Mouse (Mus musculus): ENCODE measurements around the gene Irgc1. TPM values are rescaled to one million over a fixed set of nuclear protein-coding genes. Genes with fewer than 3 reads are reported as not detected.

Gene Irgc1
- polyA plus RNA-seq, 1 experiment from 2014 or later, result not detected

DNA sequence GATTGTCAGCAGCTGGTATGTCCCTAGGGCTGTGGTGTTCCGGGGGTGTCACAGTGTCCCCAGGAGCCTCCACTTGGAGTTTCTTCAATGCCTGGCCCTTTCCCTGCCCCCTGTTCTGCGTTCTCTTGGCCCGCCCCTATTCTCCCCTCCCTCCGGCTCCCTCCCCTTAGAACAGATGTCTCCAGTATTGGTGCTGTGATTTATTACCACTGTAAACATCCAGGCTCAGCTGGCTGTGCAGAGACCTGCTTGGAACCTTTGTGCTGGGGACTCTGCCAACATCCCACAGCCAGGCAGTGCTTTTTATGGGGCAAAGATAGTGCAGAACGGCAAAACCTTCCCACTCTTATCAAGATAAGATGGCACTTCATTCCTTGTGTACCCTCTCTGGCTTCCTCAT, 61.0 kb downstream of the Irgc1 start:
- H3K27ac ChIP-seq (ENCODE audit: low read length), result no peak overlapping the region
- no peak overlapping the region; the same call in 1 of the 2 replicates for H3K4me2 ChIP-seq (ENCODE audit: low read depth, low read length)
- H3K36me3 ChIP-seq (ENCODE audit: control insufficient read depth, insufficient read depth, low read length), result no peaks in the 10 kb centered on the region
- H3K4me1 ChIP-seq (replicated peaks; ENCODE audit: control insufficient read depth, insufficient read depth, low read length), result peaks cover 4% of the 10 kb centered on the region
- peak; percentile 70 for ATAC-seq (ENCODE audit: low read depth)
- H3K9me3 ChIP-seq (ENCODE audit: control insufficient read depth, low read length), result no peaks in the 10 kb centered on the region
- H3K27me3 ChIP-seq (ENCODE audit: control insufficient read depth, insufficient read depth, low read depth, low read length), result no peaks in the 10 kb centered on the region
- H3K4me3 ChIP-seq (ENCODE audit: low read length), result no peak overlapping the region
- WGBS, result 12% methylated on average over 5 of the region's 5 CpGs
- no peak overlapping the region for H3K9ac ChIP-seq (ENCODE audit: low read length)

DNA sequence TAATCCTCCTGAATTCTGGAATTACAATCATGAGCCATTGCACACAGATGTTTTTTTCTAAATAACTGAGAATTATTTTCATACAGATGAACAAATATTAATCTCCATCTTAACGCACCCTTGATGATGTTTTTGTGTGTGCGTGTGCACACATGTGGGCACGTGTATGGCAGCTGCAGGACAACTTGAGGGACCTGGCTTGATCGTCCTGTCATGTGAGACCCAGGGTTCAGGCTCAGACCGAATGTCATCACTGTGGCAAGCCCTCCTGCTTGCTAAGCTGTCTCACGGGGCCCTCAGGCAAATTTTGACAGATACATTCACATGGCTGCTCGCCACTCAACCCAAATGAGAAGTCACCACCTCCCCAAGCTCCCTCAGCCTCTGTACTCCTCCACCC, 61.6 kb downstream of the Irgc1 start:
- Histone ChIP-seq H3K4me1 (replicated peaks; ENCODE audit: control insufficient read depth, insufficient read depth, low read length) (peaks cover 4% of the 10 kb centered on the region), H3K4me2 (ENCODE audit: low read depth, low read length) (no peak overlapping the region), H3K36me3 (ENCODE audit: control insufficient read depth, insufficient read depth, low read length) (no peaks in the 10 kb centered on the region), H3K27me3 (ENCODE audit: control insufficient read depth, insufficient read depth, low read depth, low read length) (no peaks in the 10 kb centered on the region), H3K9me3 (ENCODE audit: control insufficient read depth, low read length) (no peaks in the 10 kb centered on the region), H3K9ac (ENCODE audit: low read length) (no peak overlapping the region), H3K27ac (ENCODE audit: low read length) (no peak overlapping the region), H3K4me3 (ENCODE audit: low read length) (no peak overlapping the region)
- no peak for ATAC-seq (ENCODE audit: low read depth)
- WGBS, result 53% methylated on average over 7 of the region's 7 CpGs

DNA sequence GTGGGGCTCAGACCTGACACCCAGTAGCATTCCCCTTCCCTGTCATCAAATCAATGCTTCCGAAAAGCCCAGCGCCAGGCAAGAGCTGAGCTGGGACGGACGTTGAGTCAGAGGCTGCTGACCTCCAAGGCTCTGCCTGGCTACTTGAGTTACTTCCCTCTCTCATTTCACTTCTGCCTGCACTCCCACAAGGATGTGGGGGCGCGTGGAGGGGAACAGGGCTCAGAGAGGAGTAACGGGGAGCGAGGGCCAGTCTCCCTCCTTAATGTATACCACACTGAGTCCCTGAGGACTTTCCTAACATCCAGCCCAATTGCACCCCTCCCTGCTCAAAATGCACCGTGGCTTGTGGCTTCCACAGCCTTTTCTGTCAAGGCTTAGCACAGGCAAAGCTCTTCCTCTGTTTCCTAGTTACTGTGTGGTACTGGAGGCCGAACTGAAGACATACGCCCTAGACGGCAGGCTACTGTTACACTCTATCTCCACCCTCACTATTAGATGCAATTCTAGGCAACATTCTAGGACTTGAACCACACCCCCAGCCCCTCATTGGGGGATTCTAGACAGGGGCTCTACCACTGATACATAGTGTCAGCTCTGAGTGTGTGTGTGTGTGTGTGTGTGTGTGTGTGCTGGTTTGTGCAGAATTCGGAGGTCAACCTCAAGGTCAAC, 62.4 kb downstream of the Irgc1 start:
- Histone ChIP-seq H3K4me3 (ENCODE audit: low read length) (no peak overlapping the region), H3K27me3 (ENCODE audit: control insufficient read depth, insufficient read depth, low read depth, low read length) (no peaks in the 10 kb centered on the region), H3K4me1 (replicated peaks; ENCODE audit: control insufficient read depth, insufficient read depth, low read length) (peaks cover 4% of the 10 kb centered on the region), H3K9me3 (ENCODE audit: control insufficient read depth, low read length) (no peaks in the 10 kb centered on the region), H3K36me3 (ENCODE audit: control insufficient read depth, insufficient read depth, low read length) (no peaks in the 10 kb centered on the region), H3K27ac (ENCODE audit: low read length) (no peak overlapping the region), H3K4me2 (ENCODE audit: low read depth, low read length) (no peak overlapping the region), H3K9ac (ENCODE audit: low read length) (no peak overlapping the region)
- WGBS, result 60% methylated on average over 13 of the region's 13 CpGs
- no peak for ATAC-seq (ENCODE audit: low read depth)

DNA sequence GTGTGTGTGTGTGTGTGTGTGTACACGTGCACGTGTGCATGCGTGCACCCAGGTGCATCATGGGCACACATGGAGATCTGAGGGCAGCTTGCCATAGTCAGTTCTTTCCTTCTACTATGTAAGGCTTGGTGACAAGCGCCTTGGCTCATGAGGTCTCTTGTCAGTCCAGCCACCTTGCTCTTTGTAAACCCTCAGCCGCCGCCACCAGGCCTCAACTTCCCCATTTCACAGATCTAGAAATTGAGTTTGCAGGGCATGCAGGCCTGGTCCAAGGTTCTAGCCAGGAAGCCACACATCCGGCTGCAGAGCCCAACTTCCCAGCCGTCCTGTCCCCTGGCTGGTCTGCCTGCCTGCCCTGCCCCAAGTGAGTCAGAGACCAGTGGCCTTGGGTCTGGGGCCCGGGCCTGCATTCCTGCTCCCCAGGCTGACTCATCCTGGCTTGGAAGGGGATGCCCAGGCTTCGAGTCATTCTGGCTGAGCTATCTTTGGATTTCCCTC, 65.0 kb downstream of the Irgc1 start:
- Histone ChIP-seq H3K9me3 (ENCODE audit: control insufficient read depth, low read length) (no peaks in the 10 kb centered on the region), H3K27me3 (ENCODE audit: control insufficient read depth, insufficient read depth, low read depth, low read length) (no peaks in the 10 kb centered on the region), H3K4me2 (ENCODE audit: low read depth, low read length) (no peak overlapping the region), H3K4me1 (replicated peaks; ENCODE audit: control insufficient read depth, insufficient read depth, low read length) (peaks cover 4% of the 10 kb centered on the region), H3K36me3 (ENCODE audit: control insufficient read depth, insufficient read depth, low read length) (no peaks in the 10 kb centered on the region), H3K4me3 (ENCODE audit: low read length) (no peak overlapping the region), H3K9ac (ENCODE audit: low read length) (no peak overlapping the region), H3K27ac (ENCODE audit: low read length) (no peak overlapping the region)
- no peak for ATAC-seq (ENCODE audit: low read depth)
- WGBS, result 69% methylated on average over 10 of the region's 10 CpGs

DNA sequence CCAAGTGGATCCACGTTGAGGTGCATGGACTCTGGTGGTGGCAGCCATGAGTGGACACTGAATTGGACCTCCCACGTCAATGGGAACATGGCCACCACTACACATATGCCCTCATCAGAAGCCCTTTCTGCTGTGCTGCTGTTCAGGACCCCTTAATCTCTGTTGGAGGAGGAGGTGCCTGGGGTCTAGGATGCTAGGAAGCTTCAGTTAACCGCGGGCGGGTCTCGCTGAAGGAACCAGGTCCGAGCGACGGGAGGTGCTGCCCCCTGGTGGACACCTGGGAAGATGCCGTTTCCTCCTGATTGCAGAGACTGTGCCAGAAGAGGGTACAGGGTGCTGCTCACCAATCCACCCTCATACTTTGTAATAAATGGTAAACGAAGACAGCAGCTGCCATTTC, 67.3 kb downstream of the Irgc1 start:
- Histone ChIP-seq H3K27ac (ENCODE audit: low read length) (no peak overlapping the region), H3K27me3 (ENCODE audit: control insufficient read depth, insufficient read depth, low read depth, low read length) (no peaks in the 10 kb centered on the region), H3K4me2 (ENCODE audit: low read depth, low read length) (no peak overlapping the region), H3K4me1 (replicated peaks; ENCODE audit: control insufficient read depth, insufficient read depth, low read length) (no peaks in the 10 kb centered on the region), H3K36me3 (ENCODE audit: control insufficient read depth, insufficient read depth, low read length) (no peaks in the 10 kb centered on the region), H3K9ac (ENCODE audit: low read length) (no peak overlapping the region), H3K9me3 (ENCODE audit: control insufficient read depth, low read length) (no peaks in the 10 kb centered on the region), H3K4me3 (ENCODE audit: low read length) (no peak overlapping the region)
- ATAC-seq (ENCODE audit: low read depth), result peak; percentile 36; the same call in 1 of the 2 replicates
- WGBS, result 6% methylated on average over 11 of the region's 11 CpGs

DNA sequence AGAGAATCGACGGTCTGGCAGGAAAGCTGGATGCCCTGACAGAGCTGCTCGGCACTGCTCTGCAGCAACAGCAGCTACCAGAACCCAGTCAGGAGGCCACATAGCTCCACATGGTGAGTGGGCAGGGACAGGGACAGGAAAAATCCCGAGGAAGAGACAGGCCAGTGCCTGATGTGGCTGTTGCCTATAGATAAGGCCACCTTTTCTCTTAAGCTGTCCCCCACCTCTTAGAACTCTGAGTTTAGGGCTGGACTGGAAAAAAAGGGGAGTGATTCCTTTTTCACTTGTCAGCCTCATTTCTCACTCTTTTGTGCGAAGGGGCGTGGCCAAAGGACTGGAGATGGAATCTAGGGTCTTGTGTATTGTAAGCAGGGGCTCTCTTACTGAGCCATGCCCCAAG, 68.0 kb downstream of the Irgc1 start:
- Histone ChIP-seq H3K4me2 (ENCODE audit: low read depth, low read length) (no peak overlapping the region), H3K9me3 (ENCODE audit: control insufficient read depth, low read length) (no peaks in the 10 kb centered on the region), H3K27ac (ENCODE audit: low read length) (no peak overlapping the region), H3K36me3 (ENCODE audit: control insufficient read depth, insufficient read depth, low read length) (no peaks in the 10 kb centered on the region), H3K27me3 (ENCODE audit: control insufficient read depth, insufficient read depth, low read depth, low read length) (no peaks in the 10 kb centered on the region), H3K9ac (ENCODE audit: low read length) (no peak overlapping the region), H3K4me1 (replicated peaks; ENCODE audit: control insufficient read depth, insufficient read depth, low read length) (no peaks in the 10 kb centered on the region), H3K4me3 (ENCODE audit: low read length) (no peak overlapping the region)
- no peak for ATAC-seq (ENCODE audit: low read depth)
- 48% methylated on average over 6 of the region's 6 CpGs for WGBS

DNA sequence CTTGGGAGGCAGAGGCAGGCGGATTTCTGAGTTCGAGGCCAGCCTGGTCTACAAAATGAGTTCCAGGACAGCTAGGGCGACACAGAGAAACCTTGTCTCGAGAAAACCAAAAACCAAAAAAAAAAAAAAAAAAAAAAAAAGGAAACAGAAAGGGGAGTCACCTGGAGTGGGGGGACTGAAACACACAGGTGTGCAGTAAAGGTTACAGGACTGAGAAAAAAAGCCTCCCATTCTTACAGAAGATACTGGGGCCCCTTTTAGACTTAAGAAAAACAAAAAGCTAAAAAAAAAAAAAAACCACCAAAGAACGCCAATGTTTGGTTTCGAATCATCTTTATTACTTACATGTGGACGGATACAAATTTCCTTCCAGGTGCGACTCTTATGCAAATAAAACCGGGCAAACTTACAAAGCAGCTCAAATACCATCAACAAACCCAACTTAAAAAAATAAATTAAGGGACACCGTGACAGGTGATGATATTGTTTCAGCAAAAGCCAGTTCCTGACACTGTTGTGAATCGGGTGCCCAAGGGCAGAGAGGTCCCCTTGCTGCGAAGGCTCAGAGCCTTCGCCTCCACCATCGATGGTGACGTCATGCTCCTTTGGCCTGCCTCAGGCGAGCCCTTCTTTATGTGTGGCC, 69.2 kb downstream of the Irgc1 start:
- WGBS, result 62% methylated on average over 16 of the region's 16 CpGs
- ATAC-seq (ENCODE audit: low read depth), result no peak
- H3K36me3 ChIP-seq (ENCODE audit: control insufficient read depth, insufficient read depth, low read length), result no peaks in the 10 kb centered on the region
- no peaks in the 10 kb centered on the region for H3K4me1 ChIP-seq (replicated peaks; ENCODE audit: control insufficient read depth, insufficient read depth, low read length)
- no peak overlapping the region for H3K9ac ChIP-seq (ENCODE audit: low read length)
- H3K27me3 ChIP-seq (ENCODE audit: control insufficient read depth, insufficient read depth, low read depth, low read length), result no peaks in the 10 kb centered on the region
- no peak overlapping the region for H3K4me3 ChIP-seq (ENCODE audit: low read length)
- H3K9me3 ChIP-seq (ENCODE audit: control insufficient read depth, low read length), result no peaks in the 10 kb centered on the region
- H3K4me2 ChIP-seq (ENCODE audit: low read depth, low read length), result no peak overlapping the region
- no peak overlapping the region for H3K27ac ChIP-seq (ENCODE audit: low read length)

Other genes with a start within 250 kb of the Irgc1 start
- gene Zfp111, start 240.9 kb downstream of the Irgc1 start, polyA plus RNA-seq (2015; fragmentation: Nextera tagmentation; extraction: Ambion mirVana), result 11.8 and 12.8 TPM in 2 replicates
- 4.7 and 5.4 TPM in 2 replicates for gene Zfp109, start 214.7 kb downstream of the Irgc1 start, polyA plus RNA-seq (2015; fragmentation: Nextera tagmentation; extraction: Ambion mirVana)
- gene Zfp108, start 197.5 kb downstream of the Irgc1 start, polyA plus RNA-seq (2015; fragmentation: Nextera tagmentation; extraction: Ambion mirVana), result 3.5 and 4.2 TPM in 2 replicates
- gene Zfp93, start 181.9 kb downstream of the Irgc1 start, polyA plus RNA-seq (2015; fragmentation: Nextera tagmentation; extraction: Ambion mirVana), result 9.3 and 10.8 TPM in 2 replicates
- 32.7 and 34.1 TPM in 2 replicates for gene Zfp61, start 151.1 kb downstream of the Irgc1 start, polyA plus RNA-seq (2015; fragmentation: Nextera tagmentation; extraction: Ambion mirVana)
- 10.2 and 11.3 TPM in 2 replicates for gene Zfp94, start 135.6 kb downstream of the Irgc1 start, polyA plus RNA-seq (2015; fragmentation: Nextera tagmentation; extraction: Ambion mirVana)
- gene Tescl, start 118.4 kb downstream of the Irgc1 start, polyA plus RNA-seq (2015; fragmentation: Nextera tagmentation; extraction: Ambion mirVana), result not detected in 2 replicates
- 0.06 and 0.33 TPM in 2 replicates for gene Lypd5, start 103.1 kb downstream of the Irgc1 start, polyA plus RNA-seq (2015; fragmentation: Nextera tagmentation; extraction: Ambion mirVana)
- 3.2 and 5.7 TPM in 2 replicates for gene Kcnn4, start 82.0 kb downstream of the Irgc1 start, polyA plus RNA-seq (2015; fragmentation: Nextera tagmentation; extraction: Ambion mirVana)
- 22.7 and 24.6 TPM in 2 replicates for gene Smg9, start 52.7 kb downstream of the Irgc1 start, polyA plus RNA-seq (2015; fragmentation: Nextera tagmentation; extraction: Ambion mirVana)
- 17.6 and 19.7 TPM in 2 replicates for gene Plaur, start 10.2 kb upstream of the Irgc1 start, polyA plus RNA-seq (2015; fragmentation: Nextera tagmentation; extraction: Ambion mirVana)
- 1.4 and 1.8 TPM in 2 replicates for gene Cadm4, start 29.7 kb upstream of the Irgc1 start, polyA plus RNA-seq (2015; fragmentation: Nextera tagmentation; extraction: Ambion mirVana)
- 30.4 and 31.8 TPM in 2 replicates for gene Zfp428, start 54.7 kb upstream of the Irgc1 start, polyA plus RNA-seq (2015; fragmentation: Nextera tagmentation; extraction: Ambion mirVana)
- 0.33 and 0.43 TPM in 2 replicates for gene AC161166.1, start 60.2 kb upstream of the Irgc1 start, polyA plus RNA-seq (2015; fragmentation: Nextera tagmentation; extraction: Ambion mirVana)
- 5.6 and 6.5 TPM in 2 replicates for gene Irgq, start 78.4 kb upstream of the Irgc1 start, polyA plus RNA-seq (2015; fragmentation: Nextera tagmentation; extraction: Ambion mirVana)
- gene Pinlyp, start 93.8 kb upstream of the Irgc1 start, polyA plus RNA-seq (2015; fragmentation: Nextera tagmentation; extraction: Ambion mirVana), result 0.25 and 0.52 TPM in 2 replicates
- 112 TPM in 2 replicates for gene Xrcc1, start 94.0 kb upstream of the Irgc1 start, polyA plus RNA-seq (2015; fragmentation: Nextera tagmentation; extraction: Ambion mirVana)
- gene Ethe1, start 135.2 kb upstream of the Irgc1 start, polyA plus RNA-seq (2015; fragmentation: Nextera tagmentation; extraction: Ambion mirVana), result 21.9 and 22.4 TPM in 2 replicates
- 2.2 and 2.3 TPM in 2 replicates for gene Zfp575, start 135.3 kb upstream of the Irgc1 start, polyA plus RNA-seq (2015; fragmentation: Nextera tagmentation; extraction: Ambion mirVana)
- gene Phldb3, start 158.5 kb upstream of the Irgc1 start, polyA plus RNA-seq (2015; fragmentation: Nextera tagmentation; extraction: Ambion mirVana), result 0.15 and 0.21 TPM in 2 replicates
- 0.26 and 0.92 TPM in 2 replicates for gene Lypd3, start 184.3 kb upstream of the Irgc1 start, polyA plus RNA-seq (2015; fragmentation: Nextera tagmentation; extraction: Ambion mirVana)
- gene Tex101, start 224.4 kb upstream of the Irgc1 start, polyA plus RNA-seq (2015; fragmentation: Nextera tagmentation; extraction: Ambion mirVana), result not detected in 2 replicates